Mouse (Mus musculus): ENCODE data around the gene Mrpl2. TPM values are rescaled to one million over a fixed set of nuclear protein-coding genes. Genes with fewer than 3 reads are reported as not detected.

Mrpl2 gene
- polyA plus RNA-seq (2016; fragmentation: Nextera tagmentation; extraction: Ambion mirVana) = 79.7 and 88.2 TPM in 2 replicates

- ATAC-seq (ENCODE audit: low FRiP score) = peak; percentile 71
- no peaks in the 10 kb centered on the region for H3K27me3 ChIP-seq
- H3K9me3 ChIP-seq (replicated peaks) = no peaks in the 10 kb centered on the region
- H3K4me2 ChIP-seq (replicated peaks) = peak within 1 kb of the TSS; percentile 93
- H3K36me3 ChIP-seq = peaks cover 25% of the 10 kb centered on the region
- peak within 1 kb of the TSS; percentile 82 for H3K27ac ChIP-seq
- peaks cover 28% of the 10 kb centered on the region for H3K4me1 ChIP-seq
- under 1% methylated on average over 53 of the region's 53 CpGs for WGBS
- H3K9ac ChIP-seq = peak within 1 kb of the TSS; percentile 83
- peak within 1 kb of the TSS; percentile 77 for H3K4me3 ChIP-seq
These were observed at the start of gene Mrpl2, which contains the start of gene Klc4 for GRCm38 (mm10) chr17:46645561-46646321. Mrpl2 (plus strand) TSS chr17:46646229. Klc4 (minus strand) TSS chr17:46646022.

- H3K4me1 ChIP-seq = peaks cover 18% of the 10 kb centered on the region
- WGBS = 94% methylated on average over 11 of the region's 11 CpGs
- H3K27me3 ChIP-seq = no peaks in the 10 kb centered on the region
- H3K9ac ChIP-seq = no peak overlapping the region
- no peak overlapping the region for H3K27ac ChIP-seq
- H3K36me3 ChIP-seq = peaks cover 4% of the 10 kb centered on the region; the same call in 1 of the 2 replicates
- H3K9me3 ChIP-seq (replicated peaks) = no peaks in the 10 kb centered on the region
- ATAC-seq (ENCODE audit: low FRiP score) = no peak
- H3K4me2 ChIP-seq (replicated peaks) = no peak overlapping the region
- H3K4me3 ChIP-seq = no peak overlapping the region
These were observed 48.1 kb upstream of the Mrpl2 start for GRCm38 (mm10) chr17:46597956-46598355.

- Histone ChIP-seq H3K9me3 (replicated peaks) (no peaks in the 10 kb centered on the region), H3K36me3 (peaks cover 4% of the 10 kb centered on the region; the same call in 1 of the 2 replicates), H3K27ac (no peak overlapping the region), H3K4me3 (no peak overlapping the region), H3K9ac (no peak overlapping the region), H3K4me2 (replicated peaks) (no peak overlapping the region), H3K4me1 (peaks cover 15% of the 10 kb centered on the region), H3K27me3 (no peaks in the 10 kb centered on the region)
- ATAC-seq (ENCODE audit: low FRiP score) = no peak
- 83% methylated on average over 4 of the region's 4 CpGs for WGBS
These were observed 47.1 kb upstream of the Mrpl2 start for GRCm38 (mm10) chr17:46598963-46599362.

- no peak overlapping the region for H3K9ac ChIP-seq
- H3K27me3 ChIP-seq = no peaks in the 10 kb centered on the region
- H3K36me3 ChIP-seq = peaks cover 4% of the 10 kb centered on the region; the same call in 1 of the 2 replicates
- ATAC-seq (ENCODE audit: low FRiP score) = no peak
- H3K4me2 ChIP-seq (replicated peaks) = no peak overlapping the region
- no peak overlapping the region for H3K4me3 ChIP-seq
- no peak overlapping the region for H3K27ac ChIP-seq
- H3K4me1 ChIP-seq = peaks cover 16% of the 10 kb centered on the region
- H3K9me3 ChIP-seq (replicated peaks) = no peaks in the 10 kb centered on the region
- 98% methylated on average over 2 of the region's 2 CpGs for WGBS
These were observed 45.5 kb upstream of the Mrpl2 start for GRCm38 (mm10) chr17:46600569-46600968.

GRCm38 (mm10) chr17:46602212-46602611, 43.8 kb upstream of the Mrpl2 start:
- H3K27ac ChIP-seq = peak overlapping the region; percentile 19; the same call in 1 of the 2 replicates
- 0 out of 2 replicates have a peak, but pooled peaks cover under 1% of the 10 kb centered on the region for H3K36me3 ChIP-seq
- H3K4me3 ChIP-seq = no peak overlapping the region
- H3K4me1 ChIP-seq = peaks cover 23% of the 10 kb centered on the region
- no peak overlapping the region for H3K9ac ChIP-seq
- no peak for ATAC-seq (ENCODE audit: low FRiP score)
- H3K9me3 ChIP-seq (replicated peaks) = no peaks in the 10 kb centered on the region
- WGBS = 82% methylated on average over 9 of the region's 9 CpGs
- H3K27me3 ChIP-seq = no peaks in the 10 kb centered on the region
- no peak overlapping the region for H3K4me2 ChIP-seq (replicated peaks)

GRCm38 (mm10) chr17:46603229-46603628, 42.8 kb upstream of the Mrpl2 start:
- ATAC-seq (ENCODE audit: low FRiP score) = no peak
- peaks cover 23% of the 10 kb centered on the region for H3K4me1 ChIP-seq
- WGBS = 95% methylated on average over 4 of the region's 4 CpGs
- H3K9me3 ChIP-seq (replicated peaks) = no peaks in the 10 kb centered on the region
- H3K27me3 ChIP-seq = no peaks in the 10 kb centered on the region
- H3K27ac ChIP-seq = no peak overlapping the region; the same call in 1 of the 2 replicates
- no peak overlapping the region for H3K4me2 ChIP-seq (replicated peaks)
- no peak overlapping the region for H3K4me3 ChIP-seq
- no peak overlapping the region for H3K9ac ChIP-seq
- no peaks in the 10 kb centered on the region for H3K36me3 ChIP-seq

GRCm38 (mm10) chr17:46605126-46605525, 40.9 kb upstream of the Mrpl2 start:
- Histone ChIP-seq H3K36me3 (no peaks in the 10 kb centered on the region), H3K9ac (0 out of 2 replicates have a peak overlapping the region, but pooled peaks have one; percentile 18), H3K9me3 (replicated peaks) (no peaks in the 10 kb centered on the region), H3K4me3 (no peak overlapping the region), H3K4me1 (peaks cover 28% of the 10 kb centered on the region), H3K27ac (peak overlapping the region; percentile 50), H3K4me2 (replicated peaks) (no peak overlapping the region), H3K27me3 (no peaks in the 10 kb centered on the region)
- 41% methylated on average over 5 of the region's 5 CpGs for WGBS
- no peak for ATAC-seq (ENCODE audit: low FRiP score)

GRCm38 (mm10) chr17:46605987-46606386, 40.0 kb upstream of the Mrpl2 start:
- H3K9me3 ChIP-seq (replicated peaks) = no peaks in the 10 kb centered on the region
- peaks cover 31% of the 10 kb centered on the region for H3K4me1 ChIP-seq
- no peak overlapping the region for H3K4me3 ChIP-seq
- ATAC-seq (ENCODE audit: low FRiP score) = no peak
- H3K36me3 ChIP-seq = no peaks in the 10 kb centered on the region; the same call in 1 of the 2 replicates
- no peaks in the 10 kb centered on the region for H3K27me3 ChIP-seq
- 75% methylated on average over 12 of the region's 12 CpGs for WGBS
- 0 out of 2 replicates have a peak overlapping the region, but pooled peaks have one; percentile 50 for H3K27ac ChIP-seq
- no peak overlapping the region for H3K4me2 ChIP-seq (replicated peaks)
- no peak overlapping the region for H3K9ac ChIP-seq

- Histone ChIP-seq H3K27ac (peak overlapping the region; percentile 78), H3K4me3 (no peak overlapping the region), H3K4me2 (replicated peaks) (no peak overlapping the region), H3K36me3 (peaks cover 4% of the 10 kb centered on the region; the same call in 1 of the 2 replicates), H3K9me3 (replicated peaks) (no peaks in the 10 kb centered on the region), H3K4me1 (peaks cover 44% of the 10 kb centered on the region), H3K27me3 (no peaks in the 10 kb centered on the region), H3K9ac (no peak overlapping the region)
- WGBS = 56% methylated on average over 15 of the region's 15 CpGs
- no peak for ATAC-seq (ENCODE audit: low FRiP score)
These were observed 36.1 kb upstream of the Mrpl2 start for GRCm38 (mm10) chr17:46609721-46610514.

GRCm38 (mm10) chr17:46611316-46611715, 34.7 kb upstream of the Mrpl2 start:
- H3K27ac ChIP-seq = no peak overlapping the region
- no peak overlapping the region for H3K9ac ChIP-seq
- ATAC-seq (ENCODE audit: low FRiP score) = no peak
- no peaks in the 10 kb centered on the region for H3K9me3 ChIP-seq (replicated peaks)
- no peak overlapping the region for H3K4me3 ChIP-seq
- H3K36me3 ChIP-seq = peaks cover 4% of the 10 kb centered on the region; the same call in 1 of the 2 replicates
- 94% methylated on average over 6 of the region's 6 CpGs for WGBS
- H3K27me3 ChIP-seq = no peaks in the 10 kb centered on the region
- no peak overlapping the region for H3K4me2 ChIP-seq (replicated peaks)
- peaks cover 34% of the 10 kb centered on the region for H3K4me1 ChIP-seq

GRCm38 (mm10) chr17:46612189-46612588, 33.8 kb upstream of the Mrpl2 start:
- peaks cover 40% of the 10 kb centered on the region for H3K4me1 ChIP-seq
- ATAC-seq (ENCODE audit: low FRiP score) = 0 out of 2 replicates have a peak, but pooled peaks have one; percentile 27
- no peak overlapping the region for H3K4me3 ChIP-seq
- no peak overlapping the region for H3K4me2 ChIP-seq (replicated peaks)
- H3K9me3 ChIP-seq (replicated peaks) = no peaks in the 10 kb centered on the region
- H3K9ac ChIP-seq = no peak overlapping the region
- 64% methylated on average over 2 of the region's 2 CpGs for WGBS
- no peaks in the 10 kb centered on the region for H3K27me3 ChIP-seq
- peaks cover 4% of the 10 kb centered on the region; the same call in 1 of the 2 replicates for H3K36me3 ChIP-seq
- H3K27ac ChIP-seq = no peak overlapping the region

GRCm38 (mm10) chr17:46612820-46613219, 33.2 kb upstream of the Mrpl2 start:
- H3K9me3 ChIP-seq (replicated peaks) = no peaks in the 10 kb centered on the region
- no peak overlapping the region for H3K4me3 ChIP-seq
- H3K4me2 ChIP-seq (replicated peaks) = no peak overlapping the region
- WGBS = 49% methylated on average over 4 of the region's 4 CpGs
- H3K4me1 ChIP-seq = peaks cover 46% of the 10 kb centered on the region
- H3K36me3 ChIP-seq = peaks cover 4% of the 10 kb centered on the region; the same call in 1 of the 2 replicates
- no peak for ATAC-seq (ENCODE audit: low FRiP score)
- H3K9ac ChIP-seq = no peak overlapping the region
- peak overlapping the region; percentile 4; the same call in 1 of the 2 replicates for H3K27ac ChIP-seq
- H3K27me3 ChIP-seq = no peaks in the 10 kb centered on the region

Data from hindbrain, embryonic 12.5 days (tissue).